Mouse (Mus musculus) c-Kit-positive CD71-negative TER-119-negative erythroid progenitor cells, embryonic 14.5 days (primary cell): ENCODE data around the gene Tent5b.

Experiments used
- DNase-seq: peaks from one replicate; pipeline ENCODE4 v3.0.0-alpha.2; 2013; ENCODE audit warnings: low read depth

The Tent5b gene

DNA sequence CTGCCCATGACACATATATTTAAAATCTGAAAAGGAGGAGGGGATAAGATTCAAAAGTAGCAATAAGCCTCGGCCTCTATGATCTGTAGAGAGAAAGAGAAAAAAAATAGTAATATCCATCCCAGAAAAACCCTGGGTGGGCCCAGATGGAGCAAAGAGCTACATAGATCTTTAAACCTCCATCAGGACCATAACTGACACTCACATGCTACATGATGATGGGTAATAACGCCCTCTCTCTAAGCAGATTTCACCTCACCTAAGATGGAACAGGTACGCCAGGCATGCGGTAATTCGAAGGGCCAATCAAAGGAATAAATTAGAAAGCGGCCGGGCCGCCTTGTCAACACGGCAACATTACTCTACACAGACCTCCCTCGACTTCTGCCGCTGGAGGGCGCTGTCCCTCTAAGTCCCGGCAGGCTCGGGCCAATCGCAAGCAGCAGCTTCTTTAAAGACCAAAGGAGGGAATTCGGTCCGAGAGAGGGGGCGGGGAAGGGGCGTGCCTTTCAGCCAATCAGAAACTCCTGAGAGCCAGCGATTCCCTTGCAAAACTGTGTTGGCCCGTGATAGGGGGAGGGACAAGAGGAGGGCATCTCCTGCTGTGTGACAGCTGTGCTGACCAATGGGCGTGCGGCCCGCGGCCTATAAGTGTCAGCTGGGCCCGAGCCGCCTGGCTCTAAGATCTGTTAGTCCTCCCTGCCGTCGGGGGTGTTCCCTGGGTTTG lies at the start of gene Tent5b:
Gene Tent5b, plus strand, starts transcription at position 675 of the 727 bp plus-strand sequence.
- peak; percentile 95 for DNase-seq

DNA sequence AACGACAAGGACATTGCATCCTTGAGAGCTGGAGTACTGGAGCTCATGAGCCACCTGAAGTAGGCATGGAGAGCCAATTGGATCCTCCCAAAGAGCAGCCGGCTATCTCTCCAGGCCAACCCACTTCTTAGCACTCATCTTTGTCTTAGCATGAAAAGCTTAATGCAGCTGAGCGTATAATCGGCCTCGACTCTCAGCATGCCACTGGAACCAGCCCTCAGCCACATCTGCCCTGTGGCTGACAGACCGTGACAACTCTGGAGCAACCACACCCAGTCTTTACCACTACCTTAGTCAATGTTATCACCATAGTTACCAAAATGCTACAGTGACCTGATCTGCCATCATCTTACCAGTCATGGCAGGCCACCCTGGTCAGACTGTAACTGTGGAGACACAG lies 48.4 kb upstream of the Tent5b start:
- no peak for DNase-seq

DNA sequence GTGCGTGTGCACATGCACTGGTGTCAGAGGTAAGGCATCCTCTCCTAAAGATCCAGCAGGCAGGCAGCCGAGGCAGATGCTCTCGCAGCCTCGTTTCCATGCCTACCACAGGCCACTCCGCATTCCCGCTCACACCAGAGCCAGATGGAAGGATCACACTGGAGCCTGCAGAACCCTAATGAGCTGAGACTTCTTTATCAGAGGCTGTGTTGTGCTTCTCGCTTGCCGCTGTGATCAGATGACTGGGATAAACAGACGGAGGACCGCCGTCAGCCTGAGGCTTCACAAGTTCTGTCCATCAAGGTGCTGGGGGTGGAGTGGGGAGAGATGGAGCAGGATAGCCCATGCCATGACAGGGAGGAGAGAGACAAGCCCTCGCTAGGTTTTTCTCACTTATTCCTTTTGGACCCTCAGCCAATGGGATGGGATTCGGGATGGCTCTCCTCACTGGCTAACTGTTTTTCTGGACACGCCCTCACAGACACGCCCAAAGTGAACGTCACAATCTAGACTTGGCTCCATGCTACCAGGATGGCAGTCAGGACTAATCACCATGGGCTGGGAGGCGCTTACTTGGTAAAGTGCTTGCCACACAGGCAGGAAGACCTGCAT lies 47.3 kb upstream of the Tent5b start:
- peak; percentile 39 for DNase-seq

DNA sequence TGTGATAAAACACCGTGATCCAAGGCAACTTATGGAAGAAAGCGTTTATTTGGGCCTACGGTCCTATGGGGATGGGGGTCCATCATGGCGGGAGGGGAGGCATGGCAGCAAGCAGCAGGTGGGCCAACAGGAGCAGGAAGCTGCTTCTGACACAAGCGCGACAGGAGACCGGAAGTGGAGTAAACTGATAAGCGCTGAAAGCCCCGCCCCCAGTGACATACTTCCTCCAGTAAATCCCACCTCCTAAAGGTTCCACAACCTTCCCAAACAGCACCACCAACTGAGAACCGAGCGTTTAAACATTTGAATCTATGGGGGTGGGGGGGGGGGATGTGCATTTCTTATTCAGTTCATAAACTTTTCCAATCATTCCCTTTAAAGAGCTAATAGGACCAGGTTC lies 44.0 kb upstream of the Tent5b start:
- DNase-seq, result no peak

DNA sequence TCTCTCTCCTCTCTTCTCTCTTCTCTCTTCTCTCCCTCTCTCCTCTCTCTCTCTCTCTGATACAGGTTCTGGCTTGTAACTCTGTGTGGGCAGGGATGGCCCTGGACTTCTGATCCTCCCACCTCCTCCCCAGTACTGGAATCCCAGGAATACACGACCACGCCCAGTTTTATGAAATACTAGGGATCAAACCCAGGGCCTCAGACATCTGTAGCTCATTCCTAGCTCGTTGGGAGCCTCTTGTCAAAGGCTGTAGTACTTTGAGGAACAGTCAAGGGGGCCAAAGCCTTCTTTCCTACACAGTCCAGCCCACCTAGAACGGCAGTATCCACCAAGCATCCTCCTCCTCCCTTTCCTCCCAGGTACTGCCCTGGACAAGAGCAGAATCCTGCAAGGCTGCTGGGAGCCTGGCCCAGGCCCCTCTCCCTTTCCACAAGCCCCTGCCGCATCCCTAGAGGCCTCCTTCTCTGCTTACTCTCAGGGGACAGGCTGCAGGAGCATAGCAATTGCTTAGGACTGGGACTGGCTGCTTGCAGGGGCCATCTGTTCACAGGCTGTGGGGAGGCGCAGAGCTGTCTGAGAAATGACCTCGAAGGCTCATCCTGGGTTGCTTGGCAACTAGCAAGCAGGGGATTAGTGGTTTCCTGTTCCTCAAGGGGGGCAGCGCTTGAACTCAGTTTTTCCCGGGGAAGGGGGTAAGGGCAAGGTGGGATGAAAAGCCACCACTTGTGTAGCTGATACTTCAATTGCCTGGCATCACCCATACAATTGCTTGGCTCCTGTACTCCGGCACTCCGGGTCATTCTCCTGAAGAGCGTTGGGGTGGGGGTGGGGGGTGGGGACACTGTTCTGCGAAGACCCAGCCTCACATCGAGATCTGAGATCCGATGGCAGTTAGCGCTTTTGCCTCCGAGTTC lies 40.2 kb upstream of the Tent5b start:
- no peak for DNase-seq

DNA sequence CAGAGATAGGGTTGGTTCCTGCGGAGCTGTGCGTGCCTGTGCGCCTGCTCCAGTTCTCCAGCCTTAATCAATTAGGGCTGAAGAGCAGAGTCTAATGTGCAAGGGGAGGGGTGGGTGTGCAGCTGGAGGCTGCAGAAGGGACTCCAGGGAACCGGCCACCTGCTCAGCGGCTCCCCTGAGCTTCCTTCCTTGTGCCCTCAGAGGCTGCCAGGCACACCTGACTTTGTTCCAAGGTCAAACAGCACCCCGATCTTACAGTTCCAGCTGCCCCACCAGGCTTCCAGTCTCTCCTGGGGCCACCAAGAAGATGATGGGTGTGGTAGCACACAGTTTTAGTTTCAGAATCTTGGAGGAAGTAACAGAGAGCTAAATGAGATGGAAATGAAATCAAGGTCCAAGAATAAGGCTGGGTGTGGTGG lies 39.5 kb upstream of the Tent5b start:
- DNase-seq, result no peak

DNA sequence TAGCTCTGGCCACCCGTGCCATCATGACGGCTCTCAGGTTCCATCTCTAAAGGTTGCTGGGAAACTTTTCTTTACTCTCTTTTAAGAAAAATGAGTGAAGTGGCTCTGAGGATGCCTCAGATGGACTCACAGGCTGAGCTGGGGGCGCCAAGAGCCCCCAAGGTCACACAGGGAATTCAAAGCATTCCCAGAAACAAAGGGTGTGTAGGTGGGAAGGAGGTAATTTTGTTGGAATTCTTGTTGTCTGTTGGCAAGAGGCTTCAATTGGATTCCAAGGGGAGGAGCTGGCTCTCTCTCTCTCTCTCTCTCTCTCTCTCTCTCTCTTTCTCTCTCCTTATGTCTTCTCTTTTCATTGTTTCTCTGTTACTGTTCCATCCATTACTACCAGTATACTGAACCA lies 37.7 kb upstream of the Tent5b start:
- DNase-seq, result no peak

DNA sequence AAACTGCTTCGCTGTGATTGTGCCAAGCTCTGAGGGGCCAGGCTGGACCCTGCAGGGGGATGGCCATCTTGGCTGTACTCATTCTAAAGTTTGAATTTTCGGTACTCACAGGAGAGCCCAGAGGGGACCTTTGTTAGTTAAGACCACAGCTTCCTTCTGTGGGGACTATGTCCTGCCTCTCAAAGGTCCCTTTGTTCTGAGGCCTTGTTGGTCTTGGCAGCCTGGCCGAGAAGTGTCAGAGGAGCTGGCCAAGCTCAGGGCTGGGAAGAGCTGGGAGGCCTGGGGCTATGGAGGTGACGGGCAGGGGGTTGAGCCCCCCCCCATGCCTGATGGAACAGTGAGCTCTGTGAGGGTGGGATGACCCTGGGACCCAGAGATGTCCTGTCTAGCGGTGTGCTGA lies 36.8 kb upstream of the Tent5b start:
- no peak for DNase-seq

DNA sequence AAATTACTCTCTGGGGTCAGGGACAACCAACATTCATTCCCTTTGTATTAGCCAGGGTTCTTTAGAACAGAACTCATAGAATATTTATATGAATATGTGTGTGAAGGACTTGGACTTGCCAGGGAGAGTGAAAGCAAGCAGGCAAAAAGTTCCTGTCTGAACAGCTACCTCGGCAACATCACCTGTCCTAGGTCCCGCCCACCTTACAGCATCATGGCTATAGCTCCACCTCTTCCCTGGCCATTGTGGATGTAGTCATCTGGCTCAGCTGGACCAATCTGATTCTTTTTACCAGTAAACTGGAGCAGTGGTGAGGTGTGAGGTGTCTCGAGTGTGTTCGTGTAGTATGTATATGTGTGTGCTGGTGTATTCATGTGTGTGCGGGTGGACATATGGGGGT lies 34.2 kb upstream of the Tent5b start:
- DNase-seq, result no peak

DNA sequence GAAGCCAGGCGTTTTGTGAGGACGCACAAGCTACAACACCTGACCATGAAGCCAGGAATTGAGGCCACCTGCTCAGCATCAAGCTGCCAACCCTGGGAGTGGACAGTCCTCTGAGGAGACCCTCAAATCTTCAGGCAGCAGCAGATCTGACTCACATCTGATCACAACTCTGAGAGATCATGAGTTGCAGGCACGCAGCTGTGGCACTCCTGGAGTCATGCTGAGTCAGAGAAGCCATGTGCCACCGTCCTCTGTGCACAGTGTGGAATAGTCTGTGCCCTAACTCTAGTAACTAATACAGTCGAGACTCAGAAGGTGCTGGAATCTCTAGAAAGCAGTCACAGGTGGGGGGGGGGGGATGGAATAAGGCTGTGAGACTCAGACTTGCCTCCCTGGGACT lies 32.6 kb upstream of the Tent5b start:
- no peak for DNase-seq

DNA sequence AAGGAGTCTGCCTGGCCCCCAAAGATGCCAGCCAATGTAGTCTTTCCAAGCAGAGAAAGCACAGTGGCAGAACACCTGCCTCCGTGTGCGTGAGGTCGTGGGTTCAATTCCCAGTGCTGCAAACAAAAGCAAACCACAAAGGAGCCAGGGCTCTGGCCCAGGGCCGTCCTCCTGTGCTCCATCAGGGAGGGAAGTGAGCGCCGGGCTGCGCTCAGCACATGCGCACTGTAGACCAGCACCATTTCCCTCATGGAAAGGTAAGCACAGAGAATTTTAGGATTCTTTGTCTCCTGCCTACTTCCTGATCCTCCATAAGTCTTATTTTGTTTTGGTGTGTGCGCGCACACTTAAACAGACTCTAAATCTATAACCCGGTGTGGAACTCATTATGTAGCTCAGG lies 32.0 kb upstream of the Tent5b start:
- DNase-seq, result no peak

DNA sequence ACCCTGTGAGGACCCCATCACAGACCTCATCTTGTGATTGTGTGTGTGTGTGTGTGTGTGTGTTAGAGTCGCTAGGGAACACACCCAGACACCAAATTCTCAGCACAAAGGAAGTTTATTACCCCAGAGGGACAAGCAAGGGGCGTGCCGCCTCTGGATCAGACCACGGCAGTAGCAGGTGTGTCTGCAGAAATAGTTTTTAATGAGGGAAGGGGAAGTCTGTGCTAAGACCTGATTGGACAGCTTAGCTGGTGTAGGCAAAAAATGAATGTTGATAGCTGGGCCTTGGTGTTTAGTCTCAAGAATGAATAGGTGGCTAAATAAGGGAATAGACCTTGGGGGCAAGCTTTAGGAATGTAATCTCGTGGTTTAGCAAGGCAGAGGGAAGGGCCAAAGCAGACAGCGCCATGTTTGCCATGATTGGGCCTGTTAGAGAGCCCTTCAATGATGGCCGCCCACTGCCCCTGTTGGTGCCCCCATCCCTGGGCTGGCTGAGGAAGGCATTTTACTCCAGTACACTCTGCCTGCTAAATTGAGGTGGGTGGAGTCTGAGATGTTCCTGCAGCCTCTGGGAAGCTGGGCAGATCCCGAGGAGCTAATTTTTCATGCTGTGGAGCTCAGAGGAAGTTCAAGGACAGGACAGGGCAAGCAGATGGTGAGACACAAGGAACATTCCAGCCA lies 31.1 kb upstream of the Tent5b start:
- no peak for DNase-seq

DNA sequence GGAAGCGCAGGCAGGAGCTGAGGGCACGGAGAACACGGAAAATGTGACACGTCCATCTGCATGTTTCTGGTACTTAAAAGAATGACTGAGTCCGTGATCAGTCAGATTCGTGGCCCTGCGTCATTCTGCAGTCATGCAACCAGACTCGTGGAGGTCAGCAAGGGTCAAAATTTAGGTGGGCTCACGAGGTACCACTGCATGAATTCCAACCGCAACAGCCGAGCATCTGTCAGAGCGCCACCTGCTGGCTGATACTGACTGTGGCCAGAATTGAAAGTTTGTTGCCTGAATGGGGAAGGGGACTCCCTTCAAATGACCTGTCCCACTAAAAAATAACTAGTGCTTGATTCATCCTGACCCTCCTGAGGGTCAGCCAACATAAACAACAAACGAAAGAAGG lies 30.2 kb upstream of the Tent5b start:
- no peak for DNase-seq

DNA sequence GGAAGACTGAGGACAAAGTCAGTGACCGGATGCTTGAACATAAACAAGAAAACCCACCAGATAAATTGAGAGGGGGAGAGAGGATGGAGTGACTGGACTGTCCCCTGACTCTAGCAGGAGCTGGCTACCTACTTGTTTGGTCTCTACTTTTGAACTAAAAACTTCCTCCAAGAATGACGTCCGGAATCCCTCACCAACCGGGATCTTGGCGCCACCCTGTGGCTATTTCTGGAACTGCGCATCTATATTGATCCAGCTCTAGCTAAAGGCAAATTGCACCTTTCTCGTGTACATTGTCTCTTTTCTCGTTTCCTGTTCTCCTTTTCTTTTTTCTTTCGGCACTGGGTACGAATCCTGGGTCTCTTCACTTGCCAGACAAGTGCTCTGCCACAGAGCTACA lies 28.4 kb upstream of the Tent5b start:
- DNase-seq, result peak; percentile 77

DNA sequence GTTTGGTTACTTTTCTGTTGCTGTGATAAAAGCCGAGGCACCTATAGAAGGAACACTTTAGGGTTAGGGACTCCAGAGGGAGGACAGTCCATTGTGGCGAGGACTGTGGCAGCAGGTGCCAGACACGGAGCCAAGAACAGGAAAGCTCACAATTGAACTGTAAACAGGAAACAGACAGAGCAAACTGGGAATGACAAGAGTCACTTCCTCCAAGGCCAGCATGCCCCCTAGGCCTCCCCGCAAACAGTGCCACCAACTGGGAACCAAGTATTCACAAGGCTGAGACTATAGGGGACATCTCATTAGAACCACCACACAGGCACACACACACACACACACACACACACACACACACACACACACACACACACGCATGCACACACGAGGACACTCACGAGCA lies 27.5 kb upstream of the Tent5b start:
- no peak for DNase-seq

DNA sequence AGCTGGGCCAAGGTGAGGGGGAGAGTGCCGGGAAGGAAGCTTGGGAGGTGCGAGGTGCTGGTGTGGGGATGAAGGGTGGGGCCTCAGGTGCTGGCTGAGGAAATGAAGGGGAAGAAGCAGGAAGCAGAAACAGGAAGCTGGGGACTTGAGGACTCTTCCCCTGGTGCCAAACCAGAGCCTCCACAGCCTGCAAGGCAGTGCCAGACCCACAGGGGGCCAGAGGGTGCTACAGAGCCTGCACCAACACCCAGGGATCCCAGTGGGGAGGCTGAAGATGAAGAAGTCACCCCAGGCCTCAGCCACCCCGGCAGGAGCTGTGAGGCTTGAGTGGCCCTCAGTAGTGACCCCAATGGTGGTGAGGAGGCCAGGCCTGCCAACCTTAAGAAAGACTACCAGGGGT lies 21.9 kb upstream of the Tent5b start:
- DNase-seq, result no peak

DNA sequence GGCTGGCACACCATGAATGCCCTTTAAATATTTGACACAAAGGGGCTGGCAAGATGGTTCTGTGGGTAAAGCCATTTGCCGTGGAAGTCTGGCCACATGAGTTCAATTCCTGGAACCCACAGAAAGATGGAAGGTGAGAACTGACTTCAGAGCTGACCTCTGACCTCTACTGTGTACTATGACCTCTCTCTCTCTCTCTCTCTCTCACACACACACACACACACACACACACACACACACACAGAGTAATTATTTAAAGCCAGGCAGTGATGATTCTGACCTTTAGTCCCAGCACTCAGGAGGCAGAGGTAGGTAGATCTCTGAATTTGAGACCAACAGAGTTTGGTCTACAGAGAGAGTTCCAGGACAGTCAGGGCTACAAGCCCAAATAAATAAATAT lies 19.9 kb upstream of the Tent5b start:
- DNase-seq, result no peak

DNA sequence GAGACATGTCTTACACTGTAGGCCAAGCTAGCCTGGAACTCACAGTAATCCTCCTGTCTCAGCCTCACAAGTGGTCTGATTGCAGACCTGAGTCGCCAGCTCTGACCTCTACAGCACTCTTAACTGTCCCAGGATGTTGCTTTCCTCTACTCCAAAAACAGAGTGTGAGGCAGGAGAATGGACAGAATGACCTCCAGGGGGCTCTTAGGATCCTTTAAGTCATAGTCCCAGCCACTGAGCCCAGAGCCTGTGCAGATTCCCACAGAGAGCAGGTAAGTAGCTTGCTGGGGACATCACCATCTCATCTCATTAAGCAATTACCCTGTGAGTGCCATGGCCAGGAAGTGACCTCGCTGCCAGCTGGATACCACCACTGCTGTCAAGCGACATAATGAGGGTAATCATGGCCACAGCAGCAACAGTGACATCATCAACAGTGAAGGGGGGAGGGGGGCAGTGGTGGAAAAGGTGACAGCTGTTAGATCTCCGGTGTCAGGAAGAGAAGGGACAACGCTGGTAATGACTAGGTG lies 19.1 kb upstream of the Tent5b start:
- no peak for DNase-seq

DNA sequence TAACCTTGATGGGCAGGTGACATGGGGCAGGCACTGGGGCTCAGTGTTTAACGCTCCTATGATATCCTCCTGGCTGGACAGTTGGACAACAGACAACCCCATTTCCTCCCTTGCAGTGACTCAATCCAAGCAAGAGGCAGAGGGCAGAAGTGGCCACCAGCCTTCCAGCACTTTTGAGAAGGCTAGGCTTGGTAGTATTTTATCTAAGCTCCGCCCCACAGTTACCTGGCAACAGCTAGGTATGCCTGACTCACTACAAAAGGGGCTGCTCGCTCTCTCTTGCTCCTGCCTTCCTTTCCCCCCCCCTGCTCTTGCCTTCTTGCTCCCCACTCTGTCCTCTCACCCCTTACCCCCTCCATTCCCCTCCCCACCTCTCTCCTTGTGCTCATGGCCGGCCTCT lies 18.6 kb upstream of the Tent5b start:
- DNase-seq, result no peak

DNA sequence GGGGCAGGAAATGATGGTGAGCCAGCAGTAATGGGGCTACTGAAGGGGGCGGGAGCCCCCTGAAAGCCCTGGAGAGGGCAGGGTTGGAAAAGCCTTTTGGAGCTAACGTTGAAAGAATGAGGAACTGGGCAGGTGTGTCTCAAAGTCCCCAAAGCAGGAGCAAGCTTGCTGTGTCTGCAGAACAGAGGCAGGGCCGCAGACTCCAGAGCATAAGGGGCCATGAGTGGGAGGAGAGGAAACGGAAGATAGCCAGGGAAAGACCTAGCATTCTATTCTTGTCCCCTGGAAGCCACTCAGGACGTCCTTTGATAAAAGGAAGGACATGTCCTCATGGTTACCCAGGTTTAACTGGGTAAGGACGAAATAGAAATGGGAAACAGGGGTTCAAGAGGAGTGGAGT lies 16.7 kb upstream of the Tent5b start:
- no peak for DNase-seq

DNA sequence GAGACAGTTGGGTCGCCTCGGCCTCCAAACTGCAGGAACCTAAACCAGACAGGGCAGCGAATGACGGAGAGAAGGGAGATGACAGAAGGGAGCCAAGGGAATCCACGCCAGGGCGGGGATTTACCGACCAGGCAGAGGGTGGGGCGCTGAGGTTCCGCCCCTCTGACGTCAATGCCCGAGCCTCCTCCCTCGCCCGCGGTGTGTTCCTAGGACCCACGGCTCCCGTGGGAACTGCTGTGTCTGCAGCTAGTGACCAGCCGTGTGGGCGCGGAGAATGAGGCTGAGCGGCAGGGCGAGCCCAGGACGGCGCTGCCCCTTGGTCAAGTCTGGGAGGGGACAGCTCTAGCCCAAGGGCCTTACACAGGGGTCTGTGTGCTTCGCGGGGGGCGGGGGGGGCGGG lies 11.9 kb upstream of the Tent5b start:
- peak; percentile 70 for DNase-seq

DNA sequence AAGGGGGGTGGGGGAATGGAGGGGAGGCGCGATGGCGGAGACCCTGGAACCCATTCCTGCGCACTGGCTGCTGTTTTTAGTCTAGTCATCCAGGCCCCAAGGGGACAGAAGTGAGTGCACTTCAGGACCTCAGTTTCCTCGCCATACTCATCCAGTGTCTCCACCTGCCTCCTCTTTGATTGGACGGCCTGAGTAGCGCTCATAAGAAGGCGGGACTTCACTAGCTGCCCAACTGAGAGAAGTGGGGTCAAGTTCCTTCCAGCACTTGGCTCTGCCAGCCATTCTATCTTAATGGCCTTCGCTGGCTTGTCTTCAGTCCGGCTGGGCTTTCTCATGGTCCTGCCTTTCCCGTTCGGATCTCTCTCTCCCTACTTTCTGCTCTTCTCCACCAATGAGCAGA lies 10.8 kb upstream of the Tent5b start:
- DNase-seq, result no peak
